Mouse (Mus musculus): ENCODE measurements around the gene Gpr55. TPM values are rescaled to one million over a fixed set of nuclear protein-coding genes. Genes with fewer than 3 reads are reported as not detected.

Gpr55 gene
- 10 to 100 TPM in 1 of 2 experiments, 1 to 10 TPM in 1; 1.2 to 16.6 TPM for polyA plus RNA-seq (2017; shearing (Covaris generic))

GRCm38 (mm10) chr1:85960873-85961272 is at the start of gene Gpr55:
TSS of gene Gpr55 (minus strand) at chr1:85961007.

GRCm38 (mm10) chr1:85928057-85928687 is 32.6 kb downstream of the Gpr55 start, which contains the start of gene 4933407L21Rik:
TSS of gene 4933407L21Rik (plus strand) at chr1:85928483.

GRCm38 (mm10) chr1:85894231-85894747 is 66.5 kb downstream of the Gpr55 start, which contains the start of gene Itm2c:
TSS of gene Itm2c (plus strand) at chr1:85894281.

Other genes starting within 250 kb of the Gpr55 start
- gene A630001G21Rik, start 182.4 kb downstream of the Gpr55 start, polyA plus RNA-seq (2017; shearing (Covaris generic)) = 10 to 100 TPM; 22.1 to 27.7 TPM
- gene Cab39, start 167.6 kb downstream of the Gpr55 start, polyA plus RNA-seq (2017; shearing (Covaris generic)) = 100 to 1,000 TPM; 208 to 269 TPM
- 100 to 1,000 TPM; 246 to 391 TPM for gene Itm2c, start 66.7 kb downstream of the Gpr55 start, polyA plus RNA-seq (2017; shearing (Covaris generic))
- gene 4933407L21Rik, start 32.5 kb downstream of the Gpr55 start, polyA plus RNA-seq (2017; shearing (Covaris generic)) = under 1 TPM; 0.24 to 0.79 TPM
- gene Spata3, start 55.8 kb upstream of the Gpr55 start, polyA plus RNA-seq (2017; shearing (Covaris generic)) = under 1 TPM in 1 of 2 experiments, not detected in 1; 0.29 TPM
- under 1 TPM; 0.21 to 0.76 TPM for gene 2810459M11Rik, start 84.9 kb upstream of the Gpr55 start, polyA plus RNA-seq (2017; shearing (Covaris generic))
- 100 to 1,000 TPM in 1 of 2 experiments, 10 to 100 TPM in 1; 97.5 to 101 TPM for gene Psmd1, start 103.4 kb upstream of the Gpr55 start, polyA plus RNA-seq (2017; shearing (Covaris generic))
- under 1 TPM; 0.42 to 0.70 TPM for gene Htr2b, start 151.0 kb upstream of the Gpr55 start, polyA plus RNA-seq (2017; shearing (Covaris generic))
- gene Gm21972, start 172.6 kb upstream of the Gpr55 start, polyA plus RNA-seq (2017; shearing (Covaris generic)) = not detected
- 10 to 100 TPM in 1 of 2 experiments, 1 to 10 TPM in 1; 5.1 to 10.5 TPM for gene Armc9, start 193.8 kb upstream of the Gpr55 start, polyA plus RNA-seq (2017; shearing (Covaris generic))

All from activated CD4-positive, CD25-positive, alpha-beta regulatory T cell (primary cell).